In the genomic region with DNA sequence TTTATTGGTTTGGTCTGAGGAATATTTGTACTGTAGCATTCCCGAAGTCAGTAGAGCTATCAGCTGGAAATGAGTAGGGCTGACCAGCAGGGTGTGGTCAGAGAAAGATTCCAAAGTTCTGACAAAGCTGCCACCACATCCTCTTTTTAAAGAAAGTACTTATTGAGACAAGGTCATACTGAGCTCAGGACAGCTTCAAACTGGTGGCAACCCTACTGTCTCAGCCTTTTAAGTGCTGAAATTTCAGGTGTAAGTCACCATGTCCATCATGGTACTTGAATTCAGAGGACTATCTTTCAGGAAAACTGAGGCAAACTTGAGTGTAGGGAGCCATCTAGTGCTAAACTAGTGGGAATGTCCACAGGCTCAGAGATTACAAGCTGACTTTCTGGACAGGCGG, we compare ENCODE assay signal across 10 mouse cellular contexts. TPM values are rescaled to one million over a fixed set of nuclear protein-coding genes. Genes with fewer than 3 reads are reported as not detected.
DNase-seq lines count a peak whose midpoint lies in the region; ATAC-seq and TF ChIP-seq lines count a peak whose summit lies in the region.
"Had no signal": no experiment of that assay in that cellular context is flagged by ENCODE, and none has a peak within 500 bp of the region (broad histone marks: within the 10 kb centered on the region; RNA-seq: fewer than 3 reads in every experiment).

No protein-coding gene starts in this region.

- TF ChIP-seq EP300 in heart, adult 2 months (IDR thresholded peaks at IDR 0.05; ENCODE audit: insufficient read depth, low read depth, low read length), result no peak

- H3K4me1 ChIP-seq in heart, adult 2 months (ENCODE audit: control insufficient read depth, insufficient read depth, low read length), result no peaks in the 10 kb centered on the region; the same call in none of the 2 replicates
- H3K4me1 ChIP-seq in midbrain, postnatal 0 days (ENCODE audit: insufficient read depth, low read length), result no peaks in the 10 kb centered on the region
- H3K4me1 ChIP-seq in midbrain, embryonic 10.5 days, result no peaks in the 10 kb centered on the region
- no peaks in the 10 kb centered on the region for H3K4me1 ChIP-seq in embryonic facial prominence, embryonic 14.5 days (ENCODE audit: control insufficient read depth, insufficient read depth, low read length)
- H3K4me1 ChIP-seq: kidney, embryonic 15.5 days had no signal

- H3K79me2 ChIP-seq in heart, adult 2 months (replicated peaks; ENCODE audit: control insufficient read depth, insufficient read depth, low read length), result no peaks in the 10 kb centered on the region

- no peaks in the 10 kb centered on the region for H3K36me3 ChIP-seq in heart, adult 2 months (ENCODE audit: control insufficient read depth, insufficient read depth, low read length)
- H3K36me3 ChIP-seq in midbrain, postnatal 0 days (ENCODE audit: insufficient read depth, low read length), result no peaks in the 10 kb centered on the region; the same call in 1 of the 2 replicates
- H3K36me3 ChIP-seq in midbrain, embryonic 10.5 days, result no peaks in the 10 kb centered on the region
- no peaks in the 10 kb centered on the region for H3K36me3 ChIP-seq in embryonic facial prominence, embryonic 14.5 days (ENCODE audit: control insufficient read depth, insufficient read depth, low read length)
- H3K36me3 ChIP-seq: kidney, embryonic 15.5 days; liver, embryonic 13.5 days had no signal

- no peak overlapping the region for H3K27ac ChIP-seq in heart, adult 2 months
- H3K27ac ChIP-seq in midbrain, postnatal 0 days (ENCODE audit: low read depth, low read length), result no peak overlapping the region
- no peak overlapping the region for H3K27ac ChIP-seq in midbrain, embryonic 10.5 days (replicated peaks)
- no peak overlapping the region for H3K27ac ChIP-seq in embryonic facial prominence, embryonic 14.5 days (replicated peaks; ENCODE audit: low read depth, low read length)
- H3K27ac ChIP-seq: kidney, embryonic 15.5 days; liver, embryonic 13.5 days had no signal

- no peaks in the 10 kb centered on the region for H3K9me3 ChIP-seq in midbrain, postnatal 0 days (ENCODE audit: low read length)
- no peaks in the 10 kb centered on the region for H3K9me3 ChIP-seq in midbrain, embryonic 10.5 days (replicated peaks)
- H3K9me3 ChIP-seq in embryonic facial prominence, embryonic 14.5 days (ENCODE audit: control insufficient read depth, low read length), result no peaks in the 10 kb centered on the region
- H3K9me3 ChIP-seq: kidney, embryonic 15.5 days; liver, embryonic 13.5 days had no signal

- peak in 1 of 2 experiments; percentile 24 for DNase-seq in heart, adult 2 months
- no peak for DNase-seq in heart, postnatal 25 days (ENCODE audit: low spot score)
- DNase-seq in midbrain, postnatal 0 days (ENCODE audit: low spot score), result peak; percentile 11
- DNase-seq in midbrain, embryonic 10.5 days (ENCODE audit: low spot score), result no peak
- peak; percentile 20 for DNase-seq in embryonic facial prominence, embryonic 14.5 days (ENCODE audit: low spot score)
- DNase-seq in layer of hippocampus, adult 11-12 months (ENCODE audit: low spot score), result no peak
- DNase-seq in urinary bladder, adult 18-20 months (ENCODE audit: low spot score in 2 of 2), result no peak
- no peak for DNase-seq in testis, postnatal 10 days (ENCODE audit: low spot score)
- DNase-seq: liver, embryonic 13.5 days had no signal

- H3K4me2 ChIP-seq in midbrain, postnatal 0 days (ENCODE audit: low read depth, low read length, poor library complexity, severe bottlenecking), result no peak overlapping the region
- H3K4me2 ChIP-seq in embryonic facial prominence, embryonic 14.5 days (ENCODE audit: low read depth, low read length), result no peak overlapping the region
- H3K4me2 ChIP-seq: kidney, embryonic 15.5 days; liver, embryonic 13.5 days had no signal

- no peak for TF ChIP-seq POLR2A in heart, adult 2 months (IDR thresholded peaks at IDR 0.05; ENCODE audit: insufficient read depth, low read depth, low read length)

- 19% methylated on average over 2 of the region's 2 CpGs for WGBS in heart, adult 2 months
- 64% methylated on average over 2 of the region's 2 CpGs for whole genome bisulfite sequencing in midbrain, postnatal 0 days
- 63% methylated on average over 2 of the region's 2 CpGs for WGBS in midbrain, embryonic 10.5 days
- 53% methylated on average over 2 of the region's 2 CpGs for WGBS in embryonic facial prominence, embryonic 14.5 days

- H3K27me3 ChIP-seq in heart, adult 2 months (ENCODE audit: control insufficient read depth, insufficient read depth, low read length), result no peaks in the 10 kb centered on the region
- H3K27me3 ChIP-seq in midbrain, postnatal 0 days (ENCODE audit: insufficient read depth, low read length), result no peaks in the 10 kb centered on the region
- H3K27me3 ChIP-seq in midbrain, embryonic 10.5 days (ENCODE audit: low read depth, poor library complexity, severe bottlenecking), result no peaks in the 10 kb centered on the region
- H3K27me3 ChIP-seq in embryonic facial prominence, embryonic 14.5 days (replicated peaks; ENCODE audit: control insufficient read depth, insufficient read depth, low read length), result no peaks in the 10 kb centered on the region
- H3K27me3 ChIP-seq: kidney, embryonic 15.5 days; liver, embryonic 13.5 days had no signal

- no peak overlapping the region for H3K9ac ChIP-seq in heart, adult 2 months (ENCODE audit: low read depth, low read length)
- no peak overlapping the region for H3K9ac ChIP-seq in midbrain, postnatal 0 days (replicated peaks; ENCODE audit: low read length, poor library complexity, severe bottlenecking)
- no peak overlapping the region for H3K9ac ChIP-seq in embryonic facial prominence, embryonic 14.5 days (ENCODE audit: low read depth, low read length)
- H3K9ac ChIP-seq: kidney, embryonic 15.5 days; liver, embryonic 13.5 days had no signal

- ATAC-seq in midbrain, postnatal 0 days (ENCODE audit: low FRiP score), result no peak
- ATAC-seq in embryonic facial prominence, embryonic 14.5 days (ENCODE audit: low read depth), result no peak

- no peak overlapping the region for H3K4me3 ChIP-seq in heart, adult 2 months
- no peak overlapping the region for H3K4me3 ChIP-seq in midbrain, postnatal 0 days (ENCODE audit: low read depth, low read length)
- no peak overlapping the region for H3K4me3 ChIP-seq in midbrain, embryonic 10.5 days
- no peak overlapping the region for H3K4me3 ChIP-seq in embryonic facial prominence, embryonic 14.5 days (ENCODE audit: low read depth, low read length)
- H3K4me3 ChIP-seq: kidney, embryonic 15.5 days; liver, embryonic 13.5 days had no signal

- TF ChIP-seq CTCF in heart, adult 2 months (IDR thresholded peaks at IDR 0.05), result peak; percentile 74
- peak; percentile 57 for TF ChIP-seq CTCF in midbrain, postnatal 0 days (IDR thresholded peaks at IDR 0.05)

- intact Hi-C loops in heart, adult 2 months (cut with DNase I), result loop anchor here (2.0 kb wide), 1 partner anchor 118 kb away; no protein-coding TSS in a partner anchor
- intact Hi-C loops in heart, postnatal 25 days (cut with DNase I), result loop anchor here (1.0 to 10.0 kb wide), 2 partner anchors 117 to 266 kb away; no protein-coding TSS in a partner anchor

RNA-seq across cellular contexts. Expression of a gene that starts 42.7 kb away (rescaled TPM):
- total RNA-seq in heart, adult 2 months (2021), result under 1 TPM; 0.31 to 0.45 TPM
- polyA plus RNA-seq in heart, adult 2 months (2012; rRNA removed), result 0.14 and 0.35 TPM in 2 replicates
- total RNA-seq in heart, postnatal 25 days (2021), result under 1 TPM; 0.29 to 0.45 TPM
- total RNA-seq in midbrain, postnatal 0 days (2014; rRNA removed), result 63.8 and 76.5 TPM in 2 replicates
- polyA plus RNA-seq in midbrain, postnatal 0 days (2015; fragmentation: Nextera tagmentation; extraction: Ambion mirVana), result 76.6 and 79.4 TPM in 2 replicates
- 0.79 and 2.6 TPM in 2 replicates for polyA plus RNA-seq in midbrain, embryonic 10.5 days (2016; fragmentation: Nextera tagmentation; extraction: Ambion mirVana)
- polyA plus RNA-seq in embryonic facial prominence, embryonic 14.5 days (2014; fragmentation: Nextera tagmentation; extraction: Ambion mirVana), result 1.9 and 2.5 TPM in 2 replicates

Comparison
In these comparisons a context has a peak if more than half of its experiments do, and no peak if none do; other contexts are left out.
1. DNase-seq: peak in midbrain, postnatal 0 days (single experiment) and embryonic facial prominence, embryonic 14.5 days (single experiment); none in heart, postnatal 25 days (single experiment), midbrain, embryonic 10.5 days (single experiment), layer of hippocampus, adult 11-12 months (single experiment), urinary bladder, adult 18-20 months (0 of 2) and testis, postnatal 10 days (single experiment).
2. RNA of a gene that starts 42.7 kb away (polyA plus RNA-seq): 76.6 to 79.4 TPM in midbrain, postnatal 0 days; 1.9 to 2.5 TPM in embryonic facial prominence, embryonic 14.5 days, 0.79 to 2.6 TPM in midbrain, embryonic 10.5 days and 0.14 to 0.35 TPM in heart, adult 2 months; every median in the first group is over 10 times any median in the second.